Mouse (Mus musculus) frontal cortex, adult (tissue): Measurements from ENCODE around the gene Dazap2.

ENCODE experiments used
- ATAC-seq: cut with Nextera tagmentation; 2 replicates; pipeline ENCODE4 v1.9.2; 2017; ENCODE audit warnings: mild to moderate bottlenecking, moderate library complexity, mixed read lengths; ENCODE audit not compliant: low TSS enrichment

The Dazap2 gene

GRCm38 (mm10) chr15:100614996-100615824 lies at the start of gene Dazap2:
Dazap2 (plus strand) TSS chr15:100615349.
- peak; percentile 65 for ATAC-seq

GRCm38 (mm10) chr15:100566531-100566930 lies 48.6 kb upstream of the Dazap2 start:
- ATAC-seq, result no peak

GRCm38 (mm10) chr15:100569239-100569638 lies 45.9 kb upstream of the Dazap2 start:
- ATAC-seq, result no peak

GRCm38 (mm10) chr15:100573946-100574345 lies 41.2 kb upstream of the Dazap2 start:
- ATAC-seq, result no peak

GRCm38 (mm10) chr15:100574378-100574777 lies 40.8 kb upstream of the Dazap2 start:
- ATAC-seq, result no peak

GRCm38 (mm10) chr15:100575366-100575765 lies 39.8 kb upstream of the Dazap2 start:
- ATAC-seq, result no peak

GRCm38 (mm10) chr15:100576392-100576791 lies 38.8 kb upstream of the Dazap2 start:
- ATAC-seq, result no peak

- ATAC-seq, result no peak
These were observed 38.3 kb upstream of the Dazap2 start for GRCm38 (mm10) chr15:100576810-100577209.

GRCm38 (mm10) chr15:100577972-100578371 lies 37.2 kb upstream of the Dazap2 start:
- no peak for ATAC-seq

GRCm38 (mm10) chr15:100580108-100580507 lies 35.0 kb upstream of the Dazap2 start:
- no peak for ATAC-seq

- no peak for ATAC-seq
These were observed 29.2 kb upstream of the Dazap2 start for GRCm38 (mm10) chr15:100585931-100586330.

- no peak for ATAC-seq
These were observed 28.0 kb upstream of the Dazap2 start for GRCm38 (mm10) chr15:100587166-100587565.

GRCm38 (mm10) chr15:100588297-100588696 lies 26.9 kb upstream of the Dazap2 start:
- ATAC-seq, result no peak

GRCm38 (mm10) chr15:100590436-100590835 lies 24.7 kb upstream of the Dazap2 start:
- no peak for ATAC-seq

- no peak for ATAC-seq
These were observed 22.3 kb upstream of the Dazap2 start for GRCm38 (mm10) chr15:100592817-100593216.

- no peak for ATAC-seq
These were observed 16.8 kb upstream of the Dazap2 start for GRCm38 (mm10) chr15:100598287-100598882.

GRCm38 (mm10) chr15:100598883-100599275 lies 16.3 kb upstream of the Dazap2 start:
- peak; percentile 53; the same call in 1 of the 2 replicates for ATAC-seq

GRCm38 (mm10) chr15:100599276-100600046 lies 15.7 kb upstream of the Dazap2 start, which contains the start of gene Pou6f1:
Pou6f1 (minus strand) TSS chr15:100599984.
- no peak for ATAC-seq

- peak; percentile 44 for ATAC-seq
These were observed 15.0 kb upstream of the Dazap2 start for GRCm38 (mm10) chr15:100600047-100600695.

- ATAC-seq, result no peak
These were observed 14.4 kb upstream of the Dazap2 start for GRCm38 (mm10) chr15:100600696-100601272.

GRCm38 (mm10) chr15:100601669-100602068 lies 13.5 kb upstream of the Dazap2 start:
- ATAC-seq, result no peak
